Mouse (Mus musculus) testis, adult 2 months (tissue): ENCODE measurements around the gene Pmpcb.

Experiments
- CTCF ChIP-seq: fragments of 200-500 bp; IDR thresholded peaks from 2 replicates; pipeline ENCODE4 v1.5.1; 2012; ENCODE audit warnings: low read depth, mild to moderate bottlenecking, inconsistent platforms, low read length, moderate library complexity; ENCODE audit not compliant: control insufficient read depth, insufficient read depth, insufficient replicate concordance
- POLR2A ChIP-seq: fragments of 200-500 bp; IDR thresholded peaks from 2 replicates; pipeline ENCODE4 v1.6.1; 2012; ENCODE audit warnings: low read depth, mild to moderate bottlenecking, inconsistent platforms, low read length, moderate library complexity; ENCODE audit not compliant: control insufficient read depth

- TF ChIP-seq POLR2A (no peak), CTCF (no peak)
Observed at GRCm38 (mm10) chr5:21693372-21693870, 43.5 kb upstream of the Pmpcb start.
